Mouse (Mus musculus) thymus, adult 2 months (tissue): ENCODE measurements around the gene Snw1.
"Not testable (repeated sequence)": the region's sequence is repeated elsewhere in the genome, so short reads cannot be mapped to it uniquely, and the experiment has no call there.

ENCODE experiments used
- CTCF ChIP-seq: fragments of 200-500 bp; IDR thresholded peaks from 2 replicates; pipeline ENCODE4 v1.5.1; 2012; ENCODE audit warnings: mild to moderate bottlenecking, control low read depth, low read length, moderate library complexity, borderline replicate concordance; ENCODE audit not compliant: control insufficient read depth, poor library complexity, insufficient read depth; ENCODE audit errors: extremely low read depth
- POLR2A ChIP-seq: fragments of 200-500 bp; IDR thresholded peaks from 2 replicates; pipeline ENCODE4 v1.6.1; 2012; ENCODE audit warnings: mild to moderate bottlenecking, low read length, control low read depth, moderate library complexity; ENCODE audit not compliant: control insufficient read depth, poor library complexity, insufficient read depth; ENCODE audit errors: extremely low read depth

GRCm38 (mm10) chr12:87494421-87494820, 22.3 kb upstream of the Snw1 start, which contains the start of gene Gm5788:
- not testable (repeated sequence) for TF ChIP-seq POLR2A, CTCF
